Mouse (Mus musculus): Measurements from ENCODE around the gene Fblim1. TPM values are rescaled to one million over a fixed set of nuclear protein-coding genes. Genes with fewer than 3 reads are reported as not detected.

Fblim1 gene
- total RNA-seq (2021) = 10 to 100 TPM; 24.9 to 32.1 TPM
- long read RNA-seq, experiment 1, transcript Fblim1-202 (9 exons, 3,036 nt) = major isoform, 8 of 16 reads
- long read RNA-seq, experiment 1, partial matches to known transcripts = 5 of 16 reads
- long read RNA-seq, experiment 1, other reads (novel, unspliced or antisense) = 3 of 16 reads
- long read RNA-seq, experiment 2, transcript Fblim1-202 (9 exons, 3,036 nt) = major isoform, 13 of 41 reads
- long read RNA-seq, experiment 2, partial matches to known transcripts = 24 of 41 reads
- long read RNA-seq, experiment 2, other reads (novel, unspliced or antisense) = 3 of 41 reads

DNA sequence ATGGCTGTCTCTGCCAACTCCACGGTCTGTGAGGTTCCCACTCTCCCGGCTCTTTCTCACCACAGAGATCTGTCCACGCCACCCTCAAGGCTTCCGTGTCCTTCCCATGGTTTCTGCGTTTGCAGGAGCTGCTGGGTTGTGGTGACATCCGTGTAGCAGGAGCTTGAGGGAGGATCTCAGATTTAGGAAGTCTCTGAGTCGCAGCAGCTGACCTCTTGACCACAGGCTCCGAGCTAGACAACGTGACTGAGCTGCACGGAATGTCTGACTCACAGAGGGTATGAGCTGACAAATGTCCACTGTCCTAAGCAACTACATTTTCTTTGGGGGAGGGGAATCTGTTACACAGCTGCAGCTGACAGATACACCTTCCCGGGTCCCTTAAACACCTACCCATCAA, at the start of gene Fblim1:
TSS of gene Fblim1 (minus strand) at position 236 of the 400 bp plus-strand sequence.
- DNase-seq (ENCODE audit: low spot score in 2 of 2) = no peak

DNA sequence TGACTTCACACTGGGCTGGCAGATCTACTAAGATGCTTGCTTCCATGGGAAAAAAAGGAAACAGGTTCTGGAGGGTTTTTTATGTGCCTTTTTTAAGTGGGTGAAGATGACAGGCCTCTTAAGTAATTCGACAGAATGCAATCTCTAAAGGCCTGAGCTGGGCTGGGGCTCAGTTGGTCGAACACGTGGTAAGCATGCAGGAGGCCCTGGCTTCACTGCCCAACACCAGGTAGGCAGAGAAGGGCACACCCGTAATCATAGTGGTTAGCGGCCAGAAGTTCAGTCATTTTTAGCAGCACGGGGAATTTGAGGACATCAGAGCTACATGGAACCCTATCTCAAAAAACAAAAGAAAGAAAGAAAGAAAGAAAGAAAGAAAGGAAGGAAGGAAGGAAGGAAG, 48.6 kb upstream of the Fblim1 start:
- DNase-seq (ENCODE audit: low spot score in 2 of 2) = no peak

DNA sequence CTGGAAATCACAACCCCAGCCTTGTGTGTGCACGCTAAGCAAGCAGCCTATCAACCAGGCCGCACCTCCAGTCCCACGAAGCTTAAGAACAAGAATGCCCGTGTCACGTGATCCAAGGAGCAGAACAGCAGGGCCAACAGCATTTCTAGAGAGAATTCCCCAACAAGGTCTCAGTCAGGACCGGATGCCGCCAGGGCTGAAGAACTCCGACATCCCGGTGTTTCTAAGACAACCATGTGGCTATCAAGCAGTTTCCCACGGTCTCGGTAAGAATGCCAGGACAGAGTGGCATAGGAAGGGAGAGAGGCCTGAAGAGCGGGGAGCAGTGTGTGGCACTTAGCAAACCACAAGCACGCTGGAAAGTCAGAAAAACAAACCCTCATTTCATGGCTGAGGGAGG, 47.9 kb upstream of the Fblim1 start:
- DNase-seq (ENCODE audit: low spot score in 2 of 2) = no peak

DNA sequence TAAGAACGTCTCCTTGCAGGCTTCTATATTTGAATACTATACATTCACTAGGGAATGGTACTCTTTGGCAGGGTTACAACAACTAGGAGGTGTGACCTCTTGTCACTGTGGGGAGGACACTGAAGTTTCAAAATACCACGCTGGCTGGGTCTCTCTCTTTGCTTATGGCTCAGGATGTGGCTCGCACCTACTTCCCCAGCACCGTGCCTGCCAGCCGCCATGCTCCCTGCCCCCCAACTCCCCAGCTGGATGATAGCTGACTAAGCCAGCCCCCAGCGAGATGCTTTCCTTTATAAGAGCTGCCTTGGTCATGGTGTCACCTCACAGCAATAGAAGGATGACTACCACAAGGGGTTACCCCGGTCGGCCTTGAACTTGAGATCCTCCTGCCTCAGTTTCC, 47.1 kb upstream of the Fblim1 start:
- no peak for DNase-seq (ENCODE audit: low spot score in 2 of 2)

DNA sequence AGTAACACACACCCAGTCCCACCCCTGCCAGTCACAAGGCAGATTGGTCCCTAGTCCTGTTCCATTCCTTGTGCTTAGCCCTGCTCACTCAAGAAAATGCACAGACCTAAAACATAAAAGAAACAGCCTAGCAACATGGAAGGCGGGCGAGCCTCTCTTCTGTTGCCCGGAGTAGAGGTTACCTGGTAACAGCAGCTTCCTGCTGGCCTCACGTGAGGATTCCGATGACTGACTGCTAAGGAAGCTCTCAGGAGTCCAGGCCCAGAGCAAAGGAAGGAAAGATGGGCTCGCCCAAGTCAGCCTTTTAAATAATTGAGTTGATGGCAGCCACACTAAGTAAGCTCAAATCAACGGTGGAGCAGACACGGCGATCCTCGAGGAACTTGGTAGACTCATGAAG, 46.0 kb upstream of the Fblim1 start:
- no peak for DNase-seq (ENCODE audit: low spot score in 2 of 2)

DNA sequence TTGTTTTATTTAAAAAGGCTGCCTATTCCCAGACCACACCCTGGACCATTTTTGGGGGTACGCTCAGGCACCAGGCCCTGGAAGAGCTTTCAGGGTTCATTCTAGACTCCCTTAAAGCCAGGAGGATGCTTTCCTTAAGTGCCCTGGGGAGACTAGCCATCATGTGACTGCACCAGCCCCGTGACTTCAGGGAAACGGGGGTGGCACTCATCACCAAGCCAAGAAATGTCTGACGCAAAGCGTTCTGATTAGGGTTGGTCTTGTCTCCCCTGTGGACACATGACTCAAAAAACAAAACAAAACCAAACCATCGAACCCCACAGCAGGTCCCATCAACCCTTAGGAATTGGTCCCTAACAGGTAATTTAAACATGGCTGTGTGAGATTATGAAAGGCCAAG, 45.4 kb upstream of the Fblim1 start:
- DNase-seq (ENCODE audit: low spot score in 2 of 2) = no peak

DNA sequence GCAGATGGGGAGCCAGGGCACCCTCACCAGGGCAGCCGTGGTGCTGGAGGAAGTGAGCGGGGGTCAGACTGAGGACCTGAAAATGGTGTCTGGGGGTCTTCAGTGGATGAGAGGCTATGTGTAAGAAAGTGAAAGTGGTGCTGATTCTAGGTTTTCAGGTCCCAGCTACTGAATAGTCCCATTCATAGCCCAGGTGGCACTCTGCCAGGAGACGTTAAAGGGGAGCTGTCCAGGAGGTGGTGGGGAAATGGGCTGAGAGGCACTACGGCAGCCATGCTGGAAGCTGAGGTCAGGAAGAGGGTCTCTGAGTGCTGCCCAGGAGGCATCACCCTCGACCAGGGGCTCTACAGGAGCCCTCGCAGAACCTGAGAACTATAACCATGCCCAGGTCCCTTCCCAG, 43.3 kb upstream of the Fblim1 start:
- DNase-seq (ENCODE audit: low spot score in 2 of 2) = no peak

DNA sequence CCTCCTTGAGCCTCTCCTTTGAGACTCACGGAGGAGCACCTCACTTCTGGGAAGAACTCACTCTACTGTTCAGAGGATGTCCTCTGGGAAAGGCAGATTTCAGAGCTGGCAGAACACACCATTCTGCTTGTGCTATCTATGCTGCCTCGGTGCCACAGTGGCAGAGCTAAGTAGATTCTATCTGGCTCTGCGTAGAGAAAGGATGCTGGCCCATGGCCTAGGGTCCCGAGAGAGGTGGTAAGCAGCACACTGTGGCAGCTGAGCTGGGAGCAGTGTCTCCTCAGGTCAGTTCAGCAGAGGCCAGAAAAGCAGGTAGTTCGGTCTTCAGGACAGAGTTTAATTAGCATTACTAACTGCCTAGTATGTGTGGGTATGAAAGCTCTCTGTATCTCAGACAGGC, 42.4 kb upstream of the Fblim1 start:
- no peak for DNase-seq (ENCODE audit: low spot score in 2 of 2)

DNA sequence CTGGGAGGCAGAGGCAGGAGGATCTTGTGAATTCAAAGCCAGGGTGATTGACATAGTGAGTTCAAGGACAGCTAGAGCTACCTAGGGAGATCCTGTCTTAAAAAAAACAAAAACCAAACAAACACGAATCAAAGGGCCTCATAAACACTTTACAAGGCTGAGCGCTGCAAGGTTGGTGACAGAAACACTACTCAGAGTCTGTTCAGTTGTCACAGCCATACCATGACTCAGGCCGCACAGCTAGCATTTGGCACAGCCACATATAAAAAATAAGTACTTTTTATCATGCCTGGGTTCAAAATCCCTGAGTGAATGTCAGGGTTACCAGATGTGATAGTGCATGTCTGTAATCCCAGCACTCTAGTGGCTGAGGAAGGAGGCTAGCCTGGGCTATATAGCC, 41.3 kb upstream of the Fblim1 start:
- no peak for DNase-seq (ENCODE audit: low spot score in 2 of 2)

DNA sequence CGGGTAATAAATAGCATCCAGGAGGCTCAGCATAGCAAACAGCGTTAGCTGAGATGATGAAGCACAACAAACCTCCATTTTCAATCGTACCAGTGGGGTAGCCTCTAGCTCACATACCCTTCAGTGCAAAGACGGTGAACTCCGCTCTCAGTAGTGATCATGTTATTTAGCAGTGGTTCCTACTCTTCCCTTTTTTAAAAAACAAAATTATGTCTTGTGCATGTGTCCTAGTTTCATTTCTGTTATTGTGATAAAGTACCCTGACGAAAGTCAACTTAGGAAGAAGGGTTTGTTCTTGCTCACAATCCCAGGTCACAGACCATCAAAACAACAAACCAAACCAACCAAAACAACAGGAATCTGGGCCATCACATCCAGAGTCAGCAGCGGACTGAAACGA, 40.1 kb upstream of the Fblim1 start:
- no peak for DNase-seq (ENCODE audit: low spot score in 2 of 2)

DNA sequence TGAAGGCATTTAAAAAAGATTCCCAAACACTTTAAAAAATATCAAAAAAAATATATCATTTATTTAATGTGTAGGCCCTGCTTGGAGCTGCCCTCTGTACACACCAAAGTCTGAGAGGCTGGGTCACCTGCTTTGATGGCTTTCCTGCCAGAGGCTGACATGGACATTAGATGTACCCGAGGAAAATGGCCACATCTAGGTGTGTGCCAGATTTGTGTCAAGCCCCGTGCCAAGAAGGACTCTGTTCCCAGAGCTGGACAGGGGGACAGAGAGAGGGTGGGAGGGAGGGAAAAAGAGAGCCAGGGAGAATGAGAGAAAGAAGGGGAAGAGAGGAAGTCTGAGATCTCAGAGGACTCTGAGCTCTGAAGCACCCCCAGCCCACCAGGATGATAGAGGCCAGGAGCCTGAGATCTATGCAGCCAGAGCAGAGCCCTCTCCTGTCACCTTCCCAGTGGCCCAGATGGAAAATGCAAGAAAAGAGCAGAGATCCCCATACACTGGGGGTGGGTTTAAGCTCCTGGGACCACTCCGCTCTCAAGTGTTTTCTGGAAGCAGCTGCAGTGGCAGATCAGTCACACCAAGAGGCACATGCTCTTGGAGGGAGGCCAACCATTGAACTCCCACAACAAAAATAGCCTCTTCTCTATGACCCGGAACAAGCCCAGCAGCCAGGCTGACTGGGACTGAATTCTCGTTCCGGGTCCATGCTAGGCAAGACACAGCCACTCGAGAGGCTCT, 37.4 kb upstream of the Fblim1 start:
- DNase-seq (ENCODE audit: low spot score in 2 of 2) = no peak

DNA sequence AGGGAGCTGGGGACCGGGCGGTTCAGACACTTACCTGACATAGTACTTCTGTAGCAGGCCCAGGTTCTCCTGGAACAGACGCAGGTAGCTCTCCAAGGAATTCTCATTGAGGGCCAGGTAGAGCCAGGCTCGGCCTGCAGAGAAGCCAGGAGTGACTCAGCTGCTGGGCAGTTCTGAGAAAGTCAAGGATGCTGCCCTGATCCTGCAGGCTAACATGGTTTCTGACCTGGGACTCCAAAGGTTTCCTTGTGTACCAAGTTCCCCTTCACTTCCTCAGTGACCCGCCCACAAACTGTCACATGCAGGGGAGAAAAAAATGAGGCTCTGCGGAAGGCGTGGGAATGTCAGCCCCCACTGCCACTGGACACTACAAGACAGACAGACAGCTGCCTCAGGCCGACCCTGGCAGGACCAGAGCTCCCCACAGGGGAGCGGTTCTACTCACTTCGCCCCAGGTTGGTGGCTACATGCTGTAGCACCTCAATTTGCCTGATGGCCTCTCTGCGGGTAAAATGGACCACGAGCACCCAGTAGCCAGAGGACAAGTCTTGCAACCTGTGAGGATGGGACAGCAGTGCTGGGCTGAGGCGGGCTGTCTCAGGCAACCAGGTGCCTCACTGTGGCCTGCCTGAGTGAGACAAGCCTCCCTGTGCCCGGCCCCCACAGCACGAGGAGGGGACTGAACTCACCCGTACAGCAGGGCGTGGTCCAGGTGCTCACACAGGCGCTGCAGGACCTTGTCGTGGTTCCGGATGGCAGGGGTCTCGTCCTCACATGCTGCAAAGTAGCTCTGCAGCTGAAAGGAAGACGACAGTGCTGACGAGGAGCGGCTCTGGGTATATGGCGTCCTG, 36.3 kb upstream of the Fblim1 start:
- no peak for DNase-seq (ENCODE audit: low spot score in 2 of 2)

DNA sequence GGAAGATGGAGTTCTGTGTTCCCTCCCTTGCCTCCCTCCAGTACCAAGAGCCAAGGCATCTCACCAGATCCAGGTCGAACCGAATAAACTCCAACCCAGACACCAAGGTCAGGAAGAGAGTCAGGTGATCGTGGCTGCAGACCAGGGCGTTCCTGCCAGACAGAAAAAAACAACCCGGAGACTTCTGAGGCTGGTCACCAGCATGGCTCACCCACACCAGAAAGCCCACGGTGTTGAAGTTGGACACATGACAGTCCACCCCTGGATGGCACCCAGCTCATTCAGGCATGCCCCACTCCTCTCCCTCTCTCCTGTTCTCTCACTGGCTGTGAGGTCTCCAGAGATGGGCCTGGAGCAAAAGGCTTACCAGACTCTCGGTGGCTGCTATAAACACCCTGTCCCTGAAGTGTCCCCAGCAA, 35.5 kb upstream of the Fblim1 start:
- no peak for DNase-seq (ENCODE audit: low spot score in 2 of 2)

DNA sequence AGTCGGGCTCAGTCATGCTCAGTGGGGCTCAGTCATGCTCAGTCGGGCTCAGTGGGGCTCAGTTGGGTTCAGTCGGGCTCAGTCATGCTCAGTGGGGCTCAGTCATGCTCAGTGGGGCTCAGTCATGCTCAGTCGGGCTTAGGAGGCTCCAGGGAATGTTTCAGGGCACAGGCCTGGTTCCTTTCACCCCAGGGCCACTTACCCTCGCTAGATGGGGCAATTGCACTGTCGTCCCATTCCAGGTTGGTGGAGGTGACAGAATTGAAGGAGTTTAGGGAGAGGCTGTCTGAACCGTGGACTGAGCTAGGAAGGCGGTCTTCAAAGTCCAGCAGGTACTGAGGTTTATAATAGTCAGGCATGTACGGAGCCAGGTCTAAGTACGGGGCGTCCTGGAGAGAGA, 33.6 kb upstream of the Fblim1 start:
- DNase-seq (ENCODE audit: low spot score in 2 of 2) = no peak

DNA sequence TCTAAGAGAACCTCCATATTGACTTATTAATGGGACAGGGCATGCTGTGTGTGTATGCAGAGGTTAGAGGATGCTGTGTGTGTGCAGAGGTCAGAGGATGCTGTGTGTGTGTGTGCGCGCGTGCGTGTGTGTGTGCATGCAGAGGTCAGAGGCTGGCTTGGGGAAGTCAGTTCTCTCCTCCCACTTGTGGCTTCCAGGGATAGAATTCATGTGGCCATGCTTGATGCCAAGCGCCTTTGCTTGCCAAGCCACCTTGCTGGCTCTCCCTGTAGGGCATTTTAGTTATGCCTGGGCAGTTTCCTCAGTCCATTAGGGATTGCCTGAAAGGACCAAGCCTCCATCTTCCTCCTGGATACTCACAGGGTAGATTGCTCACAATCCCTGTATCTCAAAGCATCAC, 30.8 kb upstream of the Fblim1 start:
- no peak for DNase-seq (ENCODE audit: low spot score in 2 of 2)

DNA sequence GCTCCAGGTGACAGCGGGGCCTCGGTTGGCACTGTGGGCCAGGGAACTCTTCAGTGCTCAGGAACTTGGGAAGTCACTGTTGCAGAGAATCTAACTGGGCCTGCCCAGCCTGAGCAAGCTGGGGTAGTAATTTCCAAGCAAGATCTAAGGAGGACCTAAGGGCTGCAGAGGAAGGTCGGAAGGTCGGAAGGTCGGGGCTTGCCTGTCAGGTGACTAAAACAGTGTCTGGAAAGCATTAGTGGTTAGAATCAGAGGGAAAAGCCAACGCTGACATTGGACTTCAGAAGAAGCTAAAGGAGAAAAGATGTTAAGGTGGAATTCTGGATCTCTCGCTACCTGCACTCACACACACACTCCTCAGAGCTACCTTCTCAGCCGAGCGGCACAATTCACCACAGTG, 30.1 kb upstream of the Fblim1 start:
- no peak for DNase-seq (ENCODE audit: low spot score in 2 of 2)

DNA sequence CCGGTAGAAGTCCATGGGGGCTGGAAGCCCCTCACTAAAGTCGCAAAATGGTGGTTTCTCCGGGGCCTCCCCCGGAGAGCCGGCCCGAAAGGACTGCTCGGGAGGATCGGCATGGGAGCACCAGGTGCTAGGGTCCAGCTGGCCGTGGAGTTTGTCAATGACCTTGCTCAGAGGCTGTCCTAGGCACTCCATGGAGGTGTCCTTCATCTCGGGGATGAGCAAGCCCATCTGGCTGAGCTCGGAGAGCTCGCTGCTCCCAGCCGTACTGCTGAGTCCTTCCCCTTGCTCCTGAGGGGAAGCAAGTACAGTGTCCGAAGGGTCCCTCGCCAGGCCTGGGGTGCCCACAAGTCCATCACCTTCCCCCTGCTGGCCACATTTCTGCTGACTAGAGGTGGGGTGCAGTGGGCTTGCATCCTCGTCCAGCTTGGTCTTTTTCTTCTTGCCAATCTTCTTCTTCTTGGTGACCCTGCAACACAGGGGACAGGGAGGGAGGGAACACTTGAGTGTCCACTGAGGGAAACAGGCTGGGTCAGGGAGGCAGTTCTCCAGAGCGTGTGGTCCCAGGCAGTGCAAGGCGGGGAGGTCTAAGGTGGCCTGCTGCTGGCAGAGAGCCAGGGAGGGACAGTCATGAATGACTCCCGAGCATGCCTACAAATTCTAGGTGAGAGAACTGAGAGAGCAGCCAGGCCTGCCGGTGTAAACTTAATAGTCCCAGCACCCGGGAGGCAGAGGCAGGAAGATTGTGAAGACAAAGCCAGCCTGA, 26.4 kb upstream of the Fblim1 start:
- no peak for DNase-seq (ENCODE audit: low spot score in 2 of 2)

DNA sequence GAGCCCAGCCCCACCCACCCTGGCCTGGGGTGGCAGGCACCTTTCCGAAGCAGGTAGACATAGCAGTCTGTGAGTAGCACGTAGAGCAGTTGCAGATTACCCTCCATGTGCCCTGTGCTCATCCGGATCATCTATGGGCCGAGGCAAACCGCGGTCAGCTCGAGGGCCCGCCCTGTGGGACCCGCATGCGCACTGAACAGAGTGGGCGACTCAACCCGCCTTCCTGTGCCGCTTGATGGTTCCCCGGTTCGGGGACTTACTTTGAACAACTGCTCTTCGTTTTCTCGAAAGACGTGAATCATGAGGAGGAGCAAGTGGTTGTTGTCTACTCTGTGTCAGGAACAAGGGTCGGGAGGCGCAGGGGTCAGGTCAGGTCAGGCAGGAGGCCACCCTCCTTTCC, 25.4 kb upstream of the Fblim1 start:
- no peak for DNase-seq (ENCODE audit: low spot score in 2 of 2)

DNA sequence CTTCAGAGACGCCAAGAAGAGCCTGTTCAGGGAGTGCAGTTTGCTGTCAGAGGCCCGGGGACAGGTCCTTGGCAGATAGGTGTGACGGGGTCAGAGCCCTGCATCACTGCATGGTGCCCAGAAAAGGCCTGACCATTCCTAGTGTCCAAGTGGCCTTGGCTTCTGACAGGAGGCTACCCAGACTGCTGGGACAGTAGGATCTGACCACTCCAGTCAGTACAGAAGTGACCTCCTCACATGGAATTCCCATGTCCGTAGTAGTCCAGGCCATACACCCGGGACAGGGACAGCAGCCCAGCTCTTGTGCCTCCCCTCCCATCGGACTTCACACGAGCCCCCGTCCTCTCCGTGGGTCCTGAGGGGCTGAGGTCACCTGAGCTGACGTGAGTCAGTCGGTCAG, 24.1 kb upstream of the Fblim1 start:
- DNase-seq (ENCODE audit: low spot score in 2 of 2) = no peak

DNA sequence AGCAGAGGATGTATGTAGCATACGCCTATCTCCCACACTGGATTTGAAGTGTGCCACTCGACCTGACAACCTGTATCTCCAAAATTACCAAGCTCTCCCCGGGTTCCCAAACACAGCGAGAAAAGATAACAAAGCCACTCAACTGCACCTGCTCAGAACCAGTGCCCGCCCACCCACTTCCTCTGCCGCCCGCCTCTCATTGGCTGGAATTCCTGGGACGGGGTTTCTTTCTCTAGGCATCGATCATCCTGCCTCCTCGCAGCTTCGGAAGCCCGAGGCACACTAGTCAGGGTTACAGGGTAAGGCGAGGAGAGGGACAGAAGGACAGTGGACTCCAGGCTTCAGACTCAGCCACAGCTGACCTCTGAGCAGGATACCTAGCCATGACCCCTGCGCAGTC, 22.8 kb upstream of the Fblim1 start:
- no peak for DNase-seq (ENCODE audit: low spot score in 2 of 2)

DNA sequence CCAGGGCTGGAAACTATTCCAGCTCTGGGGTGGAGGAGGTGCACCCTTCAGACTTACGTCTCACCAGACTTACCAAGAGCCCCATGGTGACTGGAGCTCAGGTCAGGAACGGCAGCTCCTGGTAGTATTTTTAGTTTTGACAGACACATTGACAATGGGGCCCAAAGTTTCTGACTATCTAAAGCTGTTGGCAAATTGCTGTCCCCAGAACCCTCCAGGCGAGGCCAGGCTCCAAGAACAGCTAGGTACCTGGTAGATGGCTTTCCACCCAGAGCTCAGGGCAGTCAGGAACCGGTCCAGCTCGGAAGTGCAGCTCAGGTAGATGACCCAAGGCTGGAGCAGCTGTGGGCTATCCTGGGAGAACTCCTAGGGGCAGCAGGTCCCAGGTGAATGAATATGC, 21.6 kb upstream of the Fblim1 start:
- no peak for DNase-seq (ENCODE audit: low spot score in 2 of 2)
